In the genomic region with DNA sequence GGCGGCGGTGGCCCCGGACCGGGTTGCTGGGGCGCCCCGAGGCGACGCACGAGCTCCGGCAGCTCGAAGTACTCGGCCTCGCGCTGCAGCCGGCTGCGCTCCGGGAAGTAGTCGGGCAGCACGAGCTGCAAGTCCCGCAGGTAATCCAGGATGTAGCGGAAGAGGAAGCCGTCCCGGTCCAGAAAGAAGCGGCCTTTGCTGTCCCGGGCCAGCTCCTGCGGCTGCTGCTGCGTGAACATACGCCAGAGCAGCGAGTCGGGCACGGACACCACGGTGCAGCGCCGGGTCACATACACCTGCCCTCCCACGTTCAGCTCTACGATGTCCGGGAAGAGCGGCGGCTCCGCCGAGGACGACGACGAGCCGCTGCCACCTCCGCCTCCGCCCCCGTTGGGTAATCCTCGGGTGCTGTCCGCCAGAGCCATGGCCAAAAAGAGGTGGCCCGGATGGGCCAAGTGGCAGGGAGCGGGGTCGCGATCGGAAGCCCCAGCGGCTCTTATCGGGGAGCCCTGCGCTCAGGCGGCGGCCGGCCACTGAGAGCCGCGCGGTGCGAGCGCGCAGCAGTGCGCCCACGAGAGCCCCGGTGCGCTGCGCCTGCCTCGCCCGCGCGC, we compare ENCODE assay signal across 8 mouse cellular contexts. TPM values are rescaled to one million over a fixed set of nuclear protein-coding genes. Genes with fewer than 3 reads are reported as not detected.
A peak's percentile ranks its signal among the peaks of the same experiment; 100 is the strongest.
DNase-seq lines count a peak whose midpoint lies in the region; ATAC-seq and TF ChIP-seq lines count a peak whose summit lies in the region.

No protein-coding gene starts in this region.

- H3K9me3 ChIP-seq in forebrain, embryonic 12.5 days, result no peaks in the 10 kb centered on the region
- H3K9me3 ChIP-seq in hindbrain, embryonic 10.5 days, result no peaks in the 10 kb centered on the region
- no peaks in the 10 kb centered on the region for H3K9me3 ChIP-seq in megakaryocyte, embryonic 14.5 days
- no peaks in the 10 kb centered on the region for H3K9me3 ChIP-seq in stomach, postnatal 0 days (ENCODE audit: control insufficient read depth, low read length)

- under 1% methylated on average over 74 of the region's 76 CpGs for WGBS in liver, adult 2 months
- whole genome bisulfite sequencing in forebrain, embryonic 12.5 days, result 0% methylated on average over 65 of the region's 76 CpGs
- under 1% methylated on average over 76 of the region's 76 CpGs for WGBS in hindbrain, embryonic 10.5 days
- WGBS in stomach, postnatal 0 days, result under 1% methylated on average over 68 of the region's 76 CpGs

- H3K4me2 ChIP-seq in forebrain, embryonic 12.5 days, result peak overlapping the region; percentile 92
- peak overlapping the region; percentile 97 for H3K4me2 ChIP-seq in stomach, postnatal 0 days (replicated peaks; ENCODE audit: low read depth)

- peak; percentile 96 for TF ChIP-seq POLR2A in liver, adult 2 months (IDR thresholded peaks at IDR 0.05; ENCODE audit: extremely low read depth, insufficient read depth, low read length)
- peak; percentile 97 for TF ChIP-seq POLR2A in brain, embryonic 14.5 days (IDR thresholded peaks at IDR 0.05; ENCODE audit: borderline replicate concordance, extremely low read depth, insufficient read depth, insufficient read length, poor library complexity, severe bottlenecking)

- H3K36me3 ChIP-seq in liver, adult 2 months (ENCODE audit: control insufficient read depth, insufficient read depth, low read length), result no peaks in the 10 kb centered on the region
- no peaks in the 10 kb centered on the region for H3K36me3 ChIP-seq in forebrain, embryonic 12.5 days (replicated peaks)
- H3K36me3 ChIP-seq in hindbrain, embryonic 10.5 days, result no peaks in the 10 kb centered on the region
- no peaks in the 10 kb centered on the region for H3K36me3 ChIP-seq in megakaryocyte, embryonic 14.5 days (replicated peaks; ENCODE audit: low read length)
- no peaks in the 10 kb centered on the region for H3K36me3 ChIP-seq in stomach, postnatal 0 days (ENCODE audit: control insufficient read depth, insufficient read depth, low read length)

- no peaks in the 10 kb centered on the region for H3K27me3 ChIP-seq in liver, adult 2 months (ENCODE audit: control insufficient read depth, insufficient read depth, low read length)
- H3K27me3 ChIP-seq in forebrain, embryonic 12.5 days, result peaks cover 13% of the 10 kb centered on the region
- peaks cover 20% of the 10 kb centered on the region for H3K27me3 ChIP-seq in hindbrain, embryonic 10.5 days (ENCODE audit: insufficient read depth, poor library complexity, severe bottlenecking)
- H3K27me3 ChIP-seq in megakaryocyte, embryonic 14.5 days (replicated peaks), result peaks cover 9% of the 10 kb centered on the region
- H3K27me3 ChIP-seq in stomach, postnatal 0 days (ENCODE audit: control insufficient read depth, insufficient read depth, low read length), result no peaks in the 10 kb centered on the region

- ATAC-seq in forebrain, embryonic 12.5 days (ENCODE audit: low FRiP score), result peak; percentile 42; the same call in 1 of the 2 replicates
- peak; percentile 27 for ATAC-seq in stomach, postnatal 0 days (ENCODE audit: low FRiP score, low TSS enrichment)

- no peaks in the 10 kb centered on the region for H3K79me2 ChIP-seq in liver, adult 2 months (ENCODE audit: control insufficient read depth, insufficient read depth, low read length)

- peaks cover 3% of the 10 kb centered on the region; the same call in 1 of the 2 replicates for H3K4me1 ChIP-seq in liver, adult 2 months (ENCODE audit: control insufficient read depth, insufficient read depth, low read length)
- peaks cover 11% of the 10 kb centered on the region for H3K4me1 ChIP-seq in forebrain, embryonic 12.5 days
- peaks cover 28% of the 10 kb centered on the region for H3K4me1 ChIP-seq in hindbrain, embryonic 10.5 days (replicated peaks)
- H3K4me1 ChIP-seq in megakaryocyte, embryonic 14.5 days, result peaks cover 57% of the 10 kb centered on the region
- 0 out of 2 replicates have a peak, but pooled peaks cover 2% of the 10 kb centered on the region for H3K4me1 ChIP-seq in stomach, postnatal 0 days (replicated peaks; ENCODE audit: control insufficient read depth, insufficient read depth)

- peak overlapping the region; percentile 52; the same call in 1 of the 2 replicates for H3K27ac ChIP-seq in liver, adult 2 months (replicated peaks; ENCODE audit: insufficient read depth, low read depth, low read length)
- H3K27ac ChIP-seq in forebrain, embryonic 12.5 days, result peak overlapping the region; percentile 65
- H3K27ac ChIP-seq in hindbrain, embryonic 10.5 days, result peak overlapping the region; percentile 88
- H3K27ac ChIP-seq in stomach, postnatal 0 days (replicated peaks), result peak overlapping the region; percentile 94

- no peak for TF ChIP-seq CTCF in liver, adult 2 months (IDR thresholded peaks at IDR 0.05; ENCODE audit: low read depth, low read length)
- no peak for TF ChIP-seq CTCF in brain, embryonic 14.5 days (IDR thresholded peaks at IDR 0.05; ENCODE audit: borderline replicate concordance, extremely low read depth, insufficient read depth, insufficient read length)
- no peak for TF ChIP-seq CTCF in stomach, postnatal 0 days (IDR thresholded peaks at IDR 0.05; ENCODE audit: low read depth)

- peak overlapping the region; percentile 73 for H3K4me3 ChIP-seq in liver, adult 2 months (ENCODE audit: insufficient read depth, low read depth, low read length)
- peak overlapping the region; percentile 67 for H3K4me3 ChIP-seq in forebrain, embryonic 12.5 days (replicated peaks)
- H3K4me3 ChIP-seq in hindbrain, embryonic 10.5 days, result peak overlapping the region; percentile 63
- peak overlapping the region; percentile 97 for H3K4me3 ChIP-seq in megakaryocyte, embryonic 14.5 days (replicated peaks)
- peak overlapping the region; percentile 71 for H3K4me3 ChIP-seq in stomach, postnatal 0 days (ENCODE audit: low read depth, low read length)

- peak; percentile 26 for DNase-seq in liver, adult 2 months (ENCODE audit: extremely low read depth, low read depth, low spot score)
- DNase-seq in liver, result no peak
- DNase-seq in brain, embryonic 14.5 days (ENCODE audit: low read depth), result peak; percentile 67
- peak; percentile 73 for DNase-seq in hindbrain, embryonic 10.5 days (ENCODE audit: low spot score)
- peak; percentile 22 to 41 for DNase-seq in layer of hippocampus, adult 8-10 months (ENCODE audit: low spot score in 2 of 2)
- peak; percentile 56 for DNase-seq in stomach, postnatal 0 days (ENCODE audit: low spot score)

- no peak for TF ChIP-seq EP300 in stomach, postnatal 0 days (optimal IDR thresholded peaks at IDR 0.05)

- H3K9ac ChIP-seq in liver, adult 2 months (ENCODE audit: low read depth, low read length), result peak overlapping the region; percentile 85
- H3K9ac ChIP-seq in forebrain, embryonic 12.5 days, result peak overlapping the region; percentile 63
- peak overlapping the region; percentile 78 for H3K9ac ChIP-seq in stomach, postnatal 0 days (ENCODE audit: low read length)

RNA-seq across cellular contexts. Expression of a gene that starts 0.3 kb away (rescaled TPM):
- total RNA-seq in liver, adult 2 months (2014; rRNA removed), result 7.2 and 10.4 TPM in 2 replicates
- 3.1 and 3.8 TPM in 2 replicates for polyA plus RNA-seq in liver, adult 2 months (2012; rRNA removed)
- 23.1 and 39.3 TPM in 2 replicates for polyA plus RNA-seq in brain, embryonic 14.5 days (2012; rRNA removed)
- 5.9 and 7.1 TPM in 2 replicates for polyA plus RNA-seq in forebrain, embryonic 12.5 days (2016; fragmentation: Nextera tagmentation; extraction: Ambion mirVana)
- 4.2 and 5.2 TPM in 2 replicates for polyA plus RNA-seq in hindbrain, embryonic 10.5 days (2016; fragmentation: Nextera tagmentation; extraction: Ambion mirVana)
- 100 to 1,000 TPM; 107 to 114 (median 111) TPM for total RNA-seq in layer of hippocampus, adult 8-10 months (2022)
- 7.0 and 13.9 TPM in 2 replicates for polyA plus RNA-seq in megakaryocyte, embryonic 14.5 days (2012; ENCODE audit: insufficient read depth, low replicate concordance)
- polyA plus RNA-seq in stomach, postnatal 0 days (2015; fragmentation: Nextera tagmentation; extraction: Ambion mirVana), result 6.1 and 8.1 TPM in 2 replicates
